Mouse (Mus musculus): ENCODE data around the gene Tmem43.

- TF ChIP-seq CTCF (IDR thresholded peaks at IDR 0.05; ENCODE audit: low read depth, low read length) (no peak), POLR2A (IDR thresholded peaks at IDR 0.05; ENCODE audit: extremely low read depth, insufficient read depth, low read length) (no peak)
Measured at GRCm38 (mm10) chr6:91514737-91515362, 41.3 kb downstream of the Tmem43 start.
